Mouse (Mus musculus) CH12.LX (cell line): ENCODE results near the gene Btbd17. TPM values are rescaled to one million over a fixed set of nuclear protein-coding genes. Genes with fewer than 3 reads are reported as not detected.

Source experiments
- DNase-seq: peaks from one replicate; pipeline ENCODE4 v3.0.0-alpha.2; 2013; ENCODE audit errors: extremely low read depth
- H3K27ac ChIP-seq: 2 replicates; pipeline ENCODE4 v1.5.1; 2012; ENCODE audit warnings: low read depth, mild to moderate bottlenecking, control low read depth, moderate library complexity; ENCODE audit not compliant: insufficient read depth
- H3K27me3 ChIP-seq: replicated peaks from 2 replicates; pipeline ENCODE3; 2012; ENCODE audit warnings: inconsistent platforms
- H3K36me3 ChIP-seq, 2 experiments: replicated peaks in 1 of 2; 2 replicates each; pipeline versions ENCODE3 to v1.6.1; 2012; ENCODE audit warnings: inconsistent platforms in 1 of 2, low read length in 1 of 2, mild to moderate bottlenecking in 1 of 2, mixed read lengths in 1 of 2, moderate library complexity in 1 of 2; ENCODE audit not compliant: control insufficient read depth in 1 of 2, insufficient read depth in 1 of 2
- H3K4me1 ChIP-seq, 2 experiments: 2 replicates each; pipeline ENCODE4 v1.6.1; 2012; ENCODE audit warnings: inconsistent platforms in 1 of 2, moderate library complexity in 1 of 2; ENCODE audit not compliant: insufficient read depth in 2 of 2, control insufficient read depth in 1 of 2
- H3K4me2 ChIP-seq: 2 replicates; pipeline ENCODE4 v1.6.1; 2012; ENCODE audit warnings: low read depth, mild to moderate bottlenecking, control low read depth; ENCODE audit not compliant: poor library complexity, insufficient read depth, severe bottlenecking
- H3K4me3 ChIP-seq, 3 experiments: fragments of 150-350 bp in 1 of 3; sonication (generic) in 1 of 3; replicated peaks in 1 of 3; 2 replicates each; pipeline versions ENCODE3 to v1.5.1; 2011 to 2012; ENCODE audit warnings: low read depth in 2 of 3, low read length in 2 of 3, mild to moderate bottlenecking in 2 of 3, moderate library complexity in 2 of 3, control low read depth in 1 of 3, improper control_type of control experiment in 1 of 3, inconsistent platforms in 1 of 3, mixed read lengths in 1 of 3; ENCODE audit not compliant: poor library complexity in 1 of 3
- H3K79me2 ChIP-seq: replicated peaks from 2 replicates; pipeline ENCODE4 v1.6.1; 2012; ENCODE audit warnings: mild to moderate bottlenecking, moderate library complexity; ENCODE audit not compliant: control insufficient read depth, poor library complexity, insufficient read depth, severe bottlenecking; ENCODE audit errors: extremely low read depth
- H3K9ac ChIP-seq: 2 replicates; pipeline ENCODE4 v1.6.1; 2012; ENCODE audit warnings: low read depth, mild to moderate bottlenecking, control low read depth, moderate library complexity; ENCODE audit not compliant: insufficient read depth
- H3K9me3 ChIP-seq: replicated peaks from 2 replicates; pipeline ENCODE3; 2012; ENCODE audit warnings: low read length, inconsistent platforms, mixed read lengths
- CHD1 ChIP-seq: IDR thresholded peaks from 2 replicates; pipeline ENCODE4 v1.6.1; 2012; ENCODE audit warnings: low read depth, low read length, improper control_type of control experiment, inconsistent platforms
- EP300 ChIP-seq: IDR thresholded peaks from 2 replicates; pipeline ENCODE4 v1.6.1; 2011; ENCODE audit warnings: low read length, improper control_type of control experiment
- ETS1 ChIP-seq: conservative IDR thresholded peaks from 2 replicates; pipeline ENCODE4 v1.6.1; 2012; ENCODE audit warnings: low read depth, mild to moderate bottlenecking, inconsistent platforms, low read length, improper control_type of control experiment, moderate library complexity
- HCFC1 ChIP-seq: IDR thresholded peaks from 2 replicates; pipeline ENCODE4 v1.6.1; 2012; ENCODE audit warnings: low read depth, mild to moderate bottlenecking, inconsistent platforms, low read length, improper control_type of control experiment
- JUN ChIP-seq: IDR thresholded peaks from 2 replicates; pipeline ENCODE4 v1.6.1; 2011; ENCODE audit warnings: low read depth, mild to moderate bottlenecking, low read length, improper control_type of control experiment, moderate library complexity; ENCODE audit not compliant: insufficient read depth
- KAT2A ChIP-seq: IDR thresholded peaks from 2 replicates; pipeline ENCODE4 v1.6.1; 2012; ENCODE audit warnings: low read length, improper control_type of control experiment, inconsistent platforms; ENCODE audit not compliant: insufficient replicate concordance
- MAX ChIP-seq: IDR thresholded peaks from 2 replicates; pipeline ENCODE4 v1.6.1; 2011; ENCODE audit warnings: low read length, improper control_type of control experiment
- MXI1 ChIP-seq: IDR thresholded peaks from 2 replicates; pipeline ENCODE4 v1.6.1; 2011; ENCODE audit warnings: mild to moderate bottlenecking, low read depth, low read length, improper control_type of control experiment
- NRF1 ChIP-seq: IDR thresholded peaks from 2 replicates; pipeline ENCODE4 v1.6.1; 2014; ENCODE audit warnings: low read depth, mild to moderate bottlenecking, inconsistent platforms, low read length, improper control_type of control experiment, moderate library complexity
- RAD21 ChIP-seq: IDR thresholded peaks from 2 replicates; pipeline ENCODE4 v1.6.1; 2011; ENCODE audit warnings: low read depth, mild to moderate bottlenecking, low read length, improper control_type of control experiment, moderate library complexity
- RCOR1 ChIP-seq: conservative IDR thresholded peaks from 2 replicates; pipeline ENCODE4 v1.6.1; 2012; ENCODE audit warnings: low read depth, mild to moderate bottlenecking, inconsistent platforms, low read length, improper control_type of control experiment
- SMC3 ChIP-seq: IDR thresholded peaks from 2 replicates; pipeline ENCODE4 v1.6.1; 2011; ENCODE audit warnings: low read depth, low read length, improper control_type of control experiment
- TBP ChIP-seq: conservative IDR thresholded peaks from 2 replicates; pipeline ENCODE4 v1.6.1; 2011; ENCODE audit warnings: low read depth, low read length, improper control_type of control experiment
- TCF12 ChIP-seq: IDR thresholded peaks from 2 replicates; pipeline ENCODE4 v1.6.1; 2014; ENCODE audit warnings: low read depth, mild to moderate bottlenecking, inconsistent platforms, low read length, improper control_type of control experiment
- USF1 ChIP-seq: IDR thresholded peaks from 2 replicates; pipeline ENCODE4 v1.6.1; 2014; ENCODE audit warnings: low read depth, mild to moderate bottlenecking, inconsistent platforms, low read length, improper control_type of control experiment
- ZC3H11A ChIP-seq: IDR thresholded peaks from 2 replicates; pipeline ENCODE4 v1.6.1; 2012; ENCODE audit warnings: low read depth, mild to moderate bottlenecking, inconsistent platforms, low read length, improper control_type of control experiment
- ZMIZ1 ChIP-seq: IDR thresholded peaks from 2 replicates; pipeline ENCODE4 v1.6.1; 2012; ENCODE audit warnings: low read depth, mild to moderate bottlenecking, inconsistent platforms, low read length, improper control_type of control experiment
- ZNF384 ChIP-seq: IDR thresholded peaks from 2 replicates; pipeline ENCODE4 v1.6.1; 2012; ENCODE audit warnings: low read depth, low read length, improper control_type of control experiment, inconsistent platforms
- dilution Hi-C: fragments of 300-500 bp; cut with MboI; formaldehyde crosslinking; loops from 2 replicates; pipeline ENCODE4 v1.14.3; 2020; ENCODE audit warnings: low sequenced_read_pairs; ENCODE audit not compliant: extremely low pct_unique_long_range_greater_than_20kb, extremely low pct_ligation_motif_present
- in situ Hi-C: fragments of 300-500 bp; cut with MboI; formaldehyde crosslinking; loops from 3 replicates; pipeline ENCODE4 v1.14.3; 2019; ENCODE audit warnings: low sequenced_read_pairs, low pct_ligation_motif_present, low pct_unique_long_range_greater_than_20kb, mixed read lengths
- polyA plus RNA-seq: library from polyadenylated mRNA; unstranded; fragments of >175 nt; gene quantifications from 2 replicates; pipeline ENCODE4 v1.2.1, GENCODE M21; 2012; ENCODE audit warnings: low read depth; ENCODE audit not compliant: insufficient read length
- total RNA-seq, 2 experiments: library from RNA; depleted of rRNA; stranded (reverse); fragments of 300-350 nt in 1 of 2; fragments of >200 nt in 1 of 2; gene quantifications; 2 replicates each; pipeline ENCODE4 v1.2.3; 2012 to 2014

Gene Btbd17
- total RNA-seq (2012; rRNA removed), result not detected in 2 replicates
- total RNA-seq (2014; rRNA removed), result not detected in 2 replicates
- polyA plus RNA-seq, result not detected in 2 replicates

- Histone ChIP-seq H3K4me2 (peak within 1 kb of the TSS; percentile 85), H3K4me1 (peaks cover 3 to 21% of the 10 kb centered on the region in 2 experiments; a peak in 3 of 4 replicates), H3K27ac (no peak within 1 kb of the TSS), H3K36me3 (peaks cover 0 to 4% of the 10 kb centered on the region in 2 experiments), H3K9me3 (peaks cover 11% of the 10 kb centered on the region), H3K9ac (no peak within 1 kb of the TSS), H3K79me2 (no peaks in the 10 kb centered on the region), H3K4me3 (peak within 1 kb of the TSS in 2 of 3 experiments; percentile 12 to 38), H3K27me3 (peaks cover 29% of the 10 kb centered on the region)
- no peak for TF ChIP-seq JUN
- TF ChIP-seq TCF12, result no peak
- TF ChIP-seq ZC3H11A, result no peak
- TF ChIP-seq EP300, result no peak
- no peak for TF ChIP-seq NRF1
- no peak for TF ChIP-seq USF1
- TF ChIP-seq ZMIZ1, result no peak
- no peak for TF ChIP-seq ETS1
- no peak for TF ChIP-seq RAD21
- no peak for TF ChIP-seq SMC3
- TF ChIP-seq TBP, result no peak
- TF ChIP-seq CHD1, result no peak
- no peak for TF ChIP-seq MXI1
- no peak for TF ChIP-seq MAX
- TF ChIP-seq HCFC1, result no peak
- TF ChIP-seq RCOR1, result no peak
- no peak for TF ChIP-seq KAT2A
- dilution Hi-C loops, result no loop called here
- in situ Hi-C loops, result loop anchor here (5.0 kb wide), 1 partner anchor 44 kb away; no protein-coding TSS in a partner anchor
- no peak for DNase-seq
Measured at GRCm38 (mm10) chr11:114795848-114796322, at the start of gene Btbd17. TSS of gene Btbd17 (minus strand) at chr11:114795945.

GRCm38 (mm10) chr11:114844464-114845220, 48.9 kb upstream of the Btbd17 start:
- Histone ChIP-seq H3K27ac (no peak overlapping the region), H3K9me3 (peaks cover 10% of the 10 kb centered on the region), H3K4me2 (no peak overlapping the region), H3K36me3 (no peaks in the 10 kb centered on the region), H3K27me3 (peaks cover 6% of the 10 kb centered on the region), H3K9ac (no peak overlapping the region), H3K4me3 (no peak overlapping the region), H3K4me1 (peaks cover 0 to 9% of the 10 kb centered on the region in 2 experiments; a peak in 2 of 4 replicates), H3K79me2 (no peaks in the 10 kb centered on the region)
- TF ChIP-seq TBP, result no peak
- TF ChIP-seq ZNF384, result no peak
- no peak for TF ChIP-seq ZMIZ1
- no peak for TF ChIP-seq TCF12
- no peak for TF ChIP-seq MAX
- DNase-seq, result no peak
- dilution Hi-C loops (no loop called here), in situ Hi-C loops (no loop called here)
